Mouse (Mus musculus): ENCODE results near the gene Acyp2.
A peak's percentile ranks its signal among the peaks of the same experiment; 100 is the strongest.

Gene Acyp2

DNA sequence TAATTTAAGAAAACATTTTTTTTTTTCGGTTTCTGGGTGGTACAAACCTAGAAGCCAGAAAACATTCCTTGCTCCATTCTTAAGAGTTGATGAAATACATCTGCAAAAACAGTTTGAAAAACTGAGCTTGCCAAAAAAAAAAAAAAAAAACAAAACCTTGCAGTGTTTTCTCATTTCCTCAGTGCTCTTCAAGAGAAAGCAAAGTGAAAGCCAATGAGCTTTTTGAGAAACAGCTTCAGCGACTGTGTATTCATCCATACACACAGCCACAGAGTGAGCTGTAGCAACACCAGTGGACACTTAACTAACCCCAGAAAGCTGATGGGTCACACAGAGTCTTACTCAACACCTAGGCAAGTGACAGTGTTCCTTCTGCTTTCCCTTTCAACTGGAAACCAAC, 69.4 kb downstream of the Acyp2 start:
- no peak for DNase-seq (ENCODE audit: low spot score in 2 of 2)

DNA sequence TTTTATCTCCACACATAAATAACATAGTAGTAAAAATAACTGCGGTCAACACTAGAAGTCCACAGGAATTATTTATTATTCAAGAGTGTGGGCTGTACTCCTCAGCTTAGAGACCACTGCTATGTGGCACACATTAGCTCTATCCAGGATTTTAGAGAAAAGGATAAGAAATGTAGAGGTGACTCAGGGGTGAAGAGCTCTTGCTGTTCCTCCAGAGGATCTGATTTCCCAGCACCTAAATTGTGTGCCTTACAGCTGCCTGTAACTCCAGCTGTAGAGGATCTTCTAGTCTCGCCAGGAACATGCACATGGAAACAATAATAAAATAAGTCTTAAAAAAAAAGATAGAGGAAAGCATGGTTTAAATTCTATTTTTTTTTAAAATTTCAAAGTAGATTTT, 70.5 kb downstream of the Acyp2 start:
- DNase-seq (ENCODE audit: low spot score in 2 of 2) = no peak

DNA sequence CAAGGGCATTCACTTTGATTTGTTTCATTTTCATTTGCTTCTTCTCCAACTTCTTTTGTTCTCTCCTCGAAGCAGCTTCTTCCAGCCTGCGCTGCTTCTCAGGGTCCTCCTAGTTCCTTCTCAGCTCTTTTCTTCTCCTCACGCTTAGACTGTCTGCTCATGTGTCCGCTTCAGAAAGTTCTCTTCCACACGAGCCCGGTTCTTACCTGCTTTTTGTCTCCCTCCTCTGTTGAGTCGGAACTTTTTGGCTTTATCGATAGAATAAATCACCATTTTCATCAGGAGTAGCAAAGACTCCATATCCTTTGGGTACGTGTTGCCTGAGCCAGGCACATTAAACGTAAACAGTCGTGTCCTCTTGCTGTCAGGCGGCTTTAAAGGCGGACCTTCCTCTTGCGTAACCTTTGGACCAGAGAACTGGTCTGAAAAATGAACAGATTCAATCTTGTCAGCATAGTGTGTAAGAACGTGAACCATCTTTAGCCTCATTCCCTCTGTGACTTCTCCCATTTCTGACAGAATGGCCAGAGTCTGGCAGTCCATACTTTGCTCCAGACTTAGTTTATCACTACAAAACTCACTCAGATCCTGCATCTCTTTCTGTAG, 76.5 kb downstream of the Acyp2 start:
- no peak for DNase-seq (ENCODE audit: low spot score in 2 of 2)

DNA sequence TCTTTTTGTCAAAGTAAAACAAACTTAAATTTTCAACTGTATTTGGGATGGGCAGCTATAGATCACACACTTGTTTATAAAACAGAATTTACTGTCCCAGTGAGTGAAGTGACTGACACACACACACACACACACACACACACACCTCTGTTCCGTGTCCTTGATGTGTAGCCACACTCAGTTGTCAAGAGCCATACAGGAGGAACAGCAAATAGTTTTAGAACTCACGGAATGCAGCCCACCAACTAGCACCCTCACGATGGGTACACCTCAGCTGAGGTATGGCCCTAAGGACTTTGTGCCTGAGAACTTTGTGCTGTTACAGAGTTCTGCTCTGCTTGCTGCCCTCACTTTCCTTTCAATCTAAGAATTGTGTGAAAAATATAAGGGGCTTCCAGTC, 78.8 kb downstream of the Acyp2 start:
- no peak for DNase-seq (ENCODE audit: low spot score in 2 of 2)

DNA sequence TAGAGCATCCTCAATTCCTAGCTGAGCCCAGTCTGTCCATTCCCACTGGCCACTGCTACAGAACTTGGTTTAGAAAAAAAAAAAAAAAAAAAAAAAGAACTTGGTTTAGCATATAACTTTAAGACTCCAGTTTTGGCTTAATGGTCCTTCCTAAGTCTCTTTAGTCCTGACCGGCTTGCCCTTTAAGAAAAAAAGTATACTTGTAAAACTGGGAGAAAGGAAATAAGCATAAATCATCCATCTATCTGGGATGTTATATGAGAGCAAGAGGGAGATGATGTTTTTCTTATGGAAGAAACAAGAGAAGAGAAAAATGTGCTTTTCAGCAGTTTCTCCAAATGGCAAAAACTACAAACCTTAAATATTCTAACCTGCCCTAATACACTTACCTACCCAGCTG, 89.2 kb downstream of the Acyp2 start:
- no peak for DNase-seq (ENCODE audit: low spot score in 2 of 2)

DNA sequence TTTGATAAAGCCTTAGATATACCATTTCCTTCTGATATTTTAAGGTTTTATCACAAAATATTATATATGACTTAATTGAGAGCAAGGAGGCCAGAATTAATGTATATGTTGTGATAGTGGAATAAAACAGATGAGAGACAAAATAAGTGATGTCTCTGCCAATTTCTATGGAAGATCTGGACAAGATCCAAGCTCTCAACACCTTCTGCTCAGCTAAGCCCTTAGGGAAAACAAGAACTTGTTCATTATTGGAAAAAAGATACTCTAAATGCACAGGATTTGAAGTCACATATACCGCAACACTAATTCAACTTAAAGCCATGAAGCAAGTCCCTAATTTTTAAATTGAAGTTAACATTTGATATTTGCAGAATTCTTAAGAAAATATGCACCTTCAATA, 96.0 kb downstream of the Acyp2 start:
- no peak for DNase-seq (ENCODE audit: low spot score in 2 of 2)

DNA sequence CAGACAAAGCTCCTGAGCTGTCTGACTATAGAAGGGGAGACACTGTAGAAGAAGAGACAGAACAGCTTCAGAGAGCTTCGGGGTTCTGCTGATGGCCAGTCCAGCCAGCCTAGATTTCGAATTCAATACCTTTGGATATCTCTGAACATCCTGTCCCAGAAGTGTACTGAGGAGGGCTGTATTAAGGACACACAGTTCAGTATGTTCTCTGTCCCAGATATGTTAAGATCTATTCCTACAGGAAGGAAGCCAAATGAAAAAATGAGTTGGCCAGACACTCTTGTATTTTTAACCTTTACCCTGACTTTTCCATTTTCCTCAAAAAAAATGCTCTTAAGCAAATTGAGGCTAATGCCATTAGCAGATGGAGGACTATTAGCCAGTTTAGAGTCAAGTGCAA, 132.3 kb downstream of the Acyp2 start:
- no peak for DNase-seq (ENCODE audit: low spot score in 2 of 2)

DNA sequence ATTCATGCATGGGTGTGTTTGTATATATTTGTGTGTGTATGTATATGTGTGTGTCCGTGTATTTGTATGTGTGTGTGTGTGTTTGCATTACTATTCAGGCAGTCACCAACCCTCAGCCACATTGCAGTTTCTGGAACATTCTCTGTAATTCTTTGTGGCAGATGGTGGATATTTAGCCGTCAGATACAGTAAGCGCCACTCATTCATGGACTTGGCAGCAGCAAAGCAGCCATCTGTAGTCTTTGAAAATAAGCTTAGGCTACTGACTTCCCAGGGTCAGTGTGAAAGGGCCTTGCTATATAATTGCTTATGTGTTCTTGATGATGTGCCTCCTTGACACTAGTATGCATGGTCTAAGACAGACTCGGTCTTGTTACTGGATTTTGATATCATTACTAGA, 141.2 kb downstream of the Acyp2 start:
- no peak for DNase-seq (ENCODE audit: low spot score in 2 of 2)

DNA sequence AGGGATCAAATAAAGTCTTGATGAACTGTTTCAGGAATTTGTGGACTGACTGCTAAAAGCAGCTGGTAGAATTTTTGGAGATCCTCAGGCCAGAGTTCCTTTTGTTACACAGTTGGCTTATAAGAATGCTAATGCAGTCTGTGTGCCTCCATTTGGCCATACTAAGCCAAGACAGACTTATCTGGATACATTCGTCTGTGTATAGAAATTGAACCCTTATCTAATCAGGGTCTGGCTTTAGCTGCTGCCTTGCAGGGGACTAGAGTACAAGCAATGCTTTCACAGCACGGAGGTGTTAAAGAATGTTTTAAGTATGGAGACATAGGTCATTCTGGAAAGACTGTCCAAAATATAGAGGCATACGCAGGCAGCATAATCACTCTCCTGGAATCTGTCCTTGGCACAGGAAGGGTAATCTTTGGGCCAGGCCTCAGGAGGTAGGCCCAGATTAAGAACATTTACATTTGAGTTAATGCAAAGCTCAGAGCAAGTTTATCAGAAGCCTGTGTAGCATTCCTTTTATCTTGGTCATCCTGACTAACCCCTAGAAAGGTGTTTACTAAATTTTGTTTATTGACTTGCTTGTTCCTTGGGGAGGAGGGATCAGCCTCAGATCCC, 150.5 kb downstream of the Acyp2 start:
- no peak for DNase-seq (ENCODE audit: low spot score in 2 of 2)

DNA sequence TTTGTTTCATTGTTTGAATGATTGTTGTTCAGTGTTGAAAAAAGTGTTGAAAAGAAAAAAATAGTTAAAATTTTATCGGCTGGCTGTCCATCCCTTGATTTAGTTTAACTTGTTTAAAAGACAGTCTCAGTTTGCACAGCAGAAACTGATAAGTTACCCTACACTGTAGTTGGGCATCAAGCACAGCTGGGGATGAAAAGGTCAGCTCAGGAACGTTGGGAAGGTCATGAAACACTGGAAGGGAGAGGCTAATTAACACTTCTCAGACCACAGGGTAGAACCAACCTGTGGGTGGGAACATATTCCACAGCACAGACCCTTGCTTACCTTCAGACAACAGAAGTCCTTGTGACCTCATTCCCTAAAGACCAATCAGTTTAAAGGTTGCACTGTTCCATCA, 152.2 kb downstream of the Acyp2 start:
- no peak for DNase-seq (ENCODE audit: low spot score in 2 of 2)

DNA sequence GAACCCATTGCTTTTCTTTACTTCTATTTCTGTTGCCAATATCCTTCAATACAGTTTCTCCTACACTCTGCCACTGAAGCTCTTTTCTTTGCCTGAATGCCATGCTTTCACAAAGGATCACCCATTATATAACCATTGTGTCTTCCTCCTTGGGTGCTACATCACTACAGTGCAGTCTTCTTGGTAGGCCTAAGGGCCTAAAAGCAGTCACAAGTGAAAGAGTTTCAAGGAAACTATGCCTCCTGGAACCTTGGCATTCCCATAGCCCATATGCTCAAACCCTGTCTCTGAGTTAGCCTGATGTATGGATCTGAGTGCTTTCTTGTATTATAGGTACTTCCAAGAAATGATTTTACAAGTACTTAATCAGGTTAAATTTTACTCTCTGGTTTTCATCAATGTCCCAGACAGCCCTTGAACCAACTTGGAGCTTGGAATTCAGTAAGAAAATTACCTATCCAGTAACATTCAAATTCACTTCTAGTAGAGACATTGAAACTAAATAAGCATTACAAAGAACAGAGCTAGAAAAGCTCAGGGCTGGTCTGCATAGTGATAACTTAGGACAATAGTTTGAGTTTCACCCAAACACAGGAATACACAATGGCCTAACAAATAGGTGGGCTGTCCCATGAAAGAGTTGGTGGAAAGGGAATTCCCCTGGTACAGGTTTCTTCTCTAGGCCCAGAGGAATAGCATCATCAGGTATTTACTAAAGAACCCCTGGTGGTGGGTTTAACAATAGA, 157.7 kb downstream of the Acyp2 start:
- no peak for DNase-seq (ENCODE audit: low spot score in 2 of 2)

DNA sequence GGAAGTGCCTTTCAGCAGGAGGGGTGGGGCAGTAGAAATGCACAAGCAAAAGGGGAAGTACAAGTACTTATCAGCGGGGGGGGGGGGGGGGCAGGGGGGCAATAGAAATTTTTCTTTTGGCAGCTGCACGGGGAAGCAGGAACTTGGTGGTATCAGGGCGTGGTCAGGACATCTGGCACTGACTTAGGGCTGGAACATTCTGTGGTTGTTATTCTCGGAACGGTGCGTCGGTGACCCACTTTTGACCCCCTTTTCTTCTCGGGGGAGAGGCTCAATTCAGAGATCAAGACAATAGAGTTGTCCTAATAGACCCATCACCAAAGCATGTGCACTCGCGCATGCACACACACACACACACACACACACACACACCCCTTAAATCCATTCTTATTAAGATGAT, 161.2 kb downstream of the Acyp2 start:
- no peak for DNase-seq (ENCODE audit: low spot score in 2 of 2)

DNA sequence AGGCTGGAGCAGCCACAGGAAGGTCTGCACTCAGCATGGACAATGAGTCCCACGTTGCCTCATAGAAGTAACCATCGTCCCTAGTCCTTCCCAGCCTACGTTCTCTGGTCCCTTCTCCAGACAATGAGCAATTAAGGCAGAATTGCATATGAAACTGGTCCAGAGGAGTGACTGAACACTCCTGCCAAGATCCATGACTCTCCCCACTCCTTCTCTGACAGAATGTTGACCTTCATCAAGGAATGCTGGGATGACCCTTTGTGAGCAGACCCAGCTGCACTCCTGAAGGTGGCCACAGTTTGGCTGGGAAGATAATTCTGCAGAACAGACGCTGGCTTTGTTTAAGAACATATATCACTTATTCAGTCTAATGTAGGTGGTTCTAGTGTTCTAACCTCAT, 166.1 kb downstream of the Acyp2 start:
- DNase-seq (ENCODE audit: low spot score in 2 of 2) = no peak

DNA sequence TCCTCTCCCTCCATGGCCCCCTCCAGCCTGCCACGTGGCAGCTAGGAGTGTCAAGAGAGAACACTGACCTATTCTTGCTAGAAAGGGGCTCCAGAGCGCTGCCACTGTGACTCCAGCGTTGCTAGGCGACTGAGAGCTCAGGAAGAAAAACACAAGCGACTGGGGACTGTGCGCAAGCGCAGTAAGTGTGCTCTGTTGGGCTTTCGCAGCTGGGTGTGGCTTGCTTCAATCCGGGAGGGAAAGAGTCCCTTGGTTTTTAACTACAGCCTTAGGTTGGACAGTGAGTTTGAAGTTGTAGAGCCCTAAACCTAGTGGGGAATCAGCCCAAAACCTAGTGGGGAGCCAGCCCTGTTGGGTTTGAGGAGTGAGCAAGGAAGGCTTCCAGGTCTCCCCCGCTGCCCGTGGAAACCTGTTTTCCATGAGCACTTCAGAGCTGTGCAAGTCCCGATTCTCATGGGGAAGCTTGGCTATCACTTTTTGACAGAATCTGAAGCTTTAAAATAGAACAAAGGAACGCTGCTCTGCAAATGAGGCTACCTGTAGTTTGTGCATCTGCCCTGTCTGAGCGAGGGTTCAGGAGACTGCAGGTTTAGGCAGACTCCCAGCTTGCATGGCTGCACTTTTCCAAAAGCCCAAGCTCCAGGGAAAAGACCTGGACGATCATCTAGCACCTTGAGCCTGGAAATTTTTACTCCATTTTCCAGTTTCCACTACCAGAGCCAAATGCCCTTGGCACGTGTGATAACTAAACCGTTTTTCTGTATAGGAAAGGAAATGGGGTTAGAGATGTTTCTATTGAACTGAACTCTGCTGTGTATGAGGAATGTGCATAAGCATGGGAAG, 177.4 kb downstream of the Acyp2 start, which contains the start of gene 4930505A04Rik:
Gene 4930505A04Rik, minus strand, starts transcription at position 77 of the 843 bp plus-strand sequence.
- DNase-seq (ENCODE audit: low spot score in 2 of 2) = peak; percentile 77 to 79

DNA sequence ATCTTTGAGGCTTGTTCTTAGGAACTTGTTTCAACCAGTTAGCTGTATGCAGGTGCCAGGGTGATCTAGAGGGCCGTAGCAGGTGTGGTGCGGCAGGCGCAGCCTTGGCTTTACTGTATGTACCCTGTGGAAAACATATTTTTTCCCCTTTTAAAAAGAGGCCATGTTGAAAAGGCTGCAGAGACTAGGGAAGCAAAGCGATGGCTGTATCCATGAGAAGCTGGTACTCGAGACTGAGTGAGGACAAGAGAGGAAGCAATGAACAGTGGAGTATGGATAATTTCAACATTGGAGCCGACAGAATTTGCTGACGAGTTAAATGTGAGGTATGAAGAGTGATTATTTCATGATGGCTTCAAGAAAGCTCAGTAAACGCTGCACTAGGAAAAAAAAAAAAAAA, 178.2 kb downstream of the Acyp2 start:
- no peak for DNase-seq (ENCODE audit: low spot score in 2 of 2)
